Mouse (Mus musculus): ENCODE data around the gene Ell2.

Gene Ell2

GRCm38 (mm10) chr13:75770744-75771143, 64.2 kb downstream of the Ell2 start:
- DNase-seq = no peak

- no peak for DNase-seq
Measured at GRCm38 (mm10) chr13:75771404-75771803, 64.8 kb downstream of the Ell2 start.

- no peak for DNase-seq
Measured at GRCm38 (mm10) chr13:75771984-75772730, 65.6 kb downstream of the Ell2 start.

GRCm38 (mm10) chr13:75775961-75776360, 69.4 kb downstream of the Ell2 start:
- DNase-seq = no peak

- no peak for DNase-seq
Measured at GRCm38 (mm10) chr13:75776692-75777091, 70.1 kb downstream of the Ell2 start.

- DNase-seq = no peak
Measured at GRCm38 (mm10) chr13:75778156-75778555, 71.6 kb downstream of the Ell2 start.

- no peak for DNase-seq
Measured at GRCm38 (mm10) chr13:75779169-75779568, 72.6 kb downstream of the Ell2 start.

GRCm38 (mm10) chr13:75780096-75780495, 73.5 kb downstream of the Ell2 start:
- no peak for DNase-seq

- no peak for DNase-seq
Measured at GRCm38 (mm10) chr13:75785726-75786125, 79.2 kb downstream of the Ell2 start.

- DNase-seq = no peak
Measured at GRCm38 (mm10) chr13:75786264-75786663, 79.7 kb downstream of the Ell2 start.

- DNase-seq = no peak
Measured at GRCm38 (mm10) chr13:75787364-75787763, 80.8 kb downstream of the Ell2 start.

GRCm38 (mm10) chr13:75788178-75788577, 81.6 kb downstream of the Ell2 start:
- DNase-seq = no peak

- no peak for DNase-seq
Measured at GRCm38 (mm10) chr13:75789061-75789834, 82.7 kb downstream of the Ell2 start.

- DNase-seq = no peak
Measured at GRCm38 (mm10) chr13:75790550-75791205, 84.1 kb downstream of the Ell2 start.

- DNase-seq = no peak
Measured at GRCm38 (mm10) chr13:75793863-75794629, 87.5 kb downstream of the Ell2 start.

- DNase-seq = peak; percentile 94
Measured at GRCm38 (mm10) chr13:75797369-75798141, 91.0 kb downstream of the Ell2 start.

GRCm38 (mm10) chr13:75798413-75799302, 92.1 kb downstream of the Ell2 start:
- peak; percentile 67 to 81 for DNase-seq

GRCm38 (mm10) chr13:75799421-75799820, 92.9 kb downstream of the Ell2 start:
- DNase-seq = no peak

GRCm38 (mm10) chr13:75807969-75808368, 101.4 kb downstream of the Ell2 start:
- DNase-seq = peak in 1 of 2 experiments; percentile 23

- DNase-seq = no peak
Measured at GRCm38 (mm10) chr13:75809957-75810356, 103.4 kb downstream of the Ell2 start.

- DNase-seq = no peak
Measured at GRCm38 (mm10) chr13:75817183-75817582, 110.6 kb downstream of the Ell2 start.
